Mouse (Mus musculus) gastrocnemius, adult 8-10 months (tissue): ENCODE measurements around the gene Cabp4. TPM values are rescaled to one million over a fixed set of nuclear protein-coding genes. Genes with fewer than 3 reads are reported as not detected.

Experiments used
- DNase-seq, 2 experiments: peaks; one replicate each; pipeline ENCODE4 v3.0.0; 2022; ENCODE audit warnings: low spot score in 2 of 2
- total RNA-seq, 4 experiments: library from RNA; stranded (reverse); gene quantifications; 2 replicates each; pipeline ENCODE4 v1.2.4; 2022

Cabp4 gene
- not detected for total RNA-seq

DNA sequence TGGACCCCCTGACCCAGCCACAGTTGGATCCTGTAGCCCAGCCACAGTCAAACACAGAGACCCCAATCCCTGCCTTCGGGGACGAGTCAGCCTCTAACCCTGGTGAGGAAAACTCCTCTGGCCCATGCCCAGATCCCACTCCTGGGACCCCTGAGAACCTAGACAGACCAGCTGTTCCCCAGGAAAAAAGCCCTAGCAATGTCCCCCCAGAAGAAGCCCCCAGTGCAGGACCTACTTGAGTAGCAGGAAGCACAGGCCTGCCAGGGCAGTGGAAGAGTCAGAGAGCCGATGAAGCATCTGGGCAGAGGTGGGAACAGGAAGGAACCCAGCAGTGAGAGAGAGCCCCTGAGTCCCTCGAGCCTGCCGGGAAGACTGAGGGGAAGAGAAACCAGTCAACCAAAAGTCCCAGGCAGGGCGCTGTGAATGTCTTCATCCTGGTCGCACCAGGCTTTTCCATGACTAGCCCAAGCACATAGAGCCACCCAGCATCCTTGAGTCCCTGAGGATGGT is at the start of gene Cabp4:
Cabp4 (minus strand) TSS at position 275 of the 510 bp plus-strand sequence.
- no peak for DNase-seq

DNA sequence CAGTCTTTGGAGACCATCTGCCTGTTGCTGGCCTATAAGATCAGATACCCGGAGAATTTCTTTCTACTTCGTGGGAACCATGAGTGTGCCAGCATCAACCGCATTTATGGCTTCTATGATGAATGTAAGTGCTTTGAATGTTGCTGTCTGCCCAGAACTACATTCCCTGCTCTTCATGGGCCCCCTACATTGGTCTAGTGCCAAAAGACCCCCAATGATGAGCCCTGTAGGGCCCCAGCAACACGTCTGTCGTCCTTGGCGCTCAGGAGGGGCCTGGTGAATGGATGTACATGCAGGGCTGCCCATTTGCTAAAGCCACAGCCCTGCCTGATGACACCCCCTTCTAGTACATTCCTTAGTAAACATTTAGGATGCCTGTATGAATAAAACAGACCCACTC is 49.3 kb upstream of the Cabp4 start:
- DNase-seq, result no peak

DNA sequence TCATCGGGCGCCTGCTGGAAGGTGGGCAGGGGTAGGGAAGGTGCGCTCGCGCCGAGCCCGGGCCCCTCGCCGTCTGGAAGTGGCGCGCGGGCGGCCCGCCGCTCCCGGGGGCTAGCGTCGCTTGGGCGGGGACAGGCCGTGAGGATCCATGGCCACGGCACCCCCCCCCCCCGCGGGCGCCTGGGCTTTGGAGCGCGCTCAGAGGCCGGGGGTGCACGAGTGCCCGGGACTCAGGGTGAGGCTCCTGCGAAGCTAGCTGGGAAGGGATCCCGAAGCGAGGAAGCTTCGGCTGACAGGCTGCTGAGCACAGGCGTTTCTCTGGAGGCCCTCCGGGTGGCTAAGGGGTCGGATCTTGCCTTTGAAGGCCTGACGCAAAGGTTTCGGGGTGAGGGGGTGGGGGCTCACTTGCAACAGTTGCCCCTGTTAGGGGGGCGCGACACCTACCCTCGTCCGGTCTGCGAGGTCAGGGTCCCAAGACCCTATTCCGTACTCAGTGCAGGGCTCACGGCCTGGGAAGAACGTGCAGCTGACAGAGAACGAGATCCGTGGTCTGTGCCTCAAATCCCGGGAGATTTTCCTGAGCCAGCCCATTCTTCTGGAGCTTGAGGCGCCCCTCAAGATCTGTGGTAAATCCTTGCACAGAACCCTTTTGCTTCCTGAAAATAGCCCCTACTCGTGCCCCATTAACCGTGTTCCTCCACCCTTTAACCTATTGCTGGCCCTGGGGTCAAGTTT is 48.6 kb upstream of the Cabp4 start:
- DNase-seq, result no peak

- peak; percentile 86 to 92 for DNase-seq
Measured at GRCm38 (mm10) chr19:4191528-4192250, 47.9 kb upstream of the Cabp4 start, which contains the start of gene Ppp1ca. Gene Ppp1ca, plus strand, starts transcription at chr19:4192065.

DNA sequence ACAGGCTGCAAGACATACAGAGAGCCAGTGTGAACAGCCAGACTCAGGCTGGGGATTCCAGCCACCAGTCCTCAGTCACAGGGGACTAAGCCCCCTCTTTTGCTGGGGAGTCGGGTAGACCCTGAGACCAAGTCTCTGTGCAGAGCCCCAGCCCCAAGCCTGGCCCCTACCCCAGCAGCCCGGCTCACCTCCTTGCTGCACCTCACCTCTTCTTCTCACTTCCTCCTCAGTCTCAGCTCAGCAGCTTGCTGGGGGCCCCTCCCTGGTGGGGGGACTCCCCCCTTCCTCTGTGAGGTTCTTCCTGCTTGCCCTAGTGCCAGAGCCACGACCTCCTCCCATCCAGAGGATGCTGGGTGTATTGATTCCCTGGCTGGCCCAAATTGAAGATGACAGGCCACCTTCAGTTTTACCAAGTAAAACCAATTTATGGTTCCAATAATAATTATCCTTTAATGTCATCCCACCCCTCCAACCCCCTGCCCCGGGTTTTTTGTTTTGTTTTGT is 47.0 kb upstream of the Cabp4 start, which contains the start of gene Tbc1d10c:
Tbc1d10c (minus strand) TSS at position 454 of the 504 bp plus-strand sequence.
- DNase-seq, result no peak

- DNase-seq, result no peak
Measured at GRCm38 (mm10) chr19:4189051-4189620, 45.3 kb upstream of the Cabp4 start.

DNA sequence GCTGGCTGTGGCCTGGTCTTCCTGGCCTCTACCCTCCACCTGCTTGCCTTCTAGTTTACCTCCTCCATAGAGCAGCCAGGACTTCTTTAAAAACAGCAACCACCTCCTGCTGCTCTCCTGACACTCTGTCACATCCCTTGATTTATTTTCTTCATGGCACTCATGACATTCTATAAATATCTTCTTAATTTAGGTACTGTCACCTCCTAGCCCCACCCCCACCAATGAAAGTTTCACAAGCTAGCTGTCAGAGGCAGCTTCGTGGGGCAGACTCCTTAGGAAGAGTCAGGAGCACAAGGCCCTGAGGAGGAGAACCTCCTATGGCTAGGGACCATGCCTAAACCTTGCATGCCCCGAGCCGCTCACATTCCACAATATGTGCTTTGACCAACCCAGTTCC is 43.5 kb upstream of the Cabp4 start:
- DNase-seq, result peak; percentile 41 to 49

DNA sequence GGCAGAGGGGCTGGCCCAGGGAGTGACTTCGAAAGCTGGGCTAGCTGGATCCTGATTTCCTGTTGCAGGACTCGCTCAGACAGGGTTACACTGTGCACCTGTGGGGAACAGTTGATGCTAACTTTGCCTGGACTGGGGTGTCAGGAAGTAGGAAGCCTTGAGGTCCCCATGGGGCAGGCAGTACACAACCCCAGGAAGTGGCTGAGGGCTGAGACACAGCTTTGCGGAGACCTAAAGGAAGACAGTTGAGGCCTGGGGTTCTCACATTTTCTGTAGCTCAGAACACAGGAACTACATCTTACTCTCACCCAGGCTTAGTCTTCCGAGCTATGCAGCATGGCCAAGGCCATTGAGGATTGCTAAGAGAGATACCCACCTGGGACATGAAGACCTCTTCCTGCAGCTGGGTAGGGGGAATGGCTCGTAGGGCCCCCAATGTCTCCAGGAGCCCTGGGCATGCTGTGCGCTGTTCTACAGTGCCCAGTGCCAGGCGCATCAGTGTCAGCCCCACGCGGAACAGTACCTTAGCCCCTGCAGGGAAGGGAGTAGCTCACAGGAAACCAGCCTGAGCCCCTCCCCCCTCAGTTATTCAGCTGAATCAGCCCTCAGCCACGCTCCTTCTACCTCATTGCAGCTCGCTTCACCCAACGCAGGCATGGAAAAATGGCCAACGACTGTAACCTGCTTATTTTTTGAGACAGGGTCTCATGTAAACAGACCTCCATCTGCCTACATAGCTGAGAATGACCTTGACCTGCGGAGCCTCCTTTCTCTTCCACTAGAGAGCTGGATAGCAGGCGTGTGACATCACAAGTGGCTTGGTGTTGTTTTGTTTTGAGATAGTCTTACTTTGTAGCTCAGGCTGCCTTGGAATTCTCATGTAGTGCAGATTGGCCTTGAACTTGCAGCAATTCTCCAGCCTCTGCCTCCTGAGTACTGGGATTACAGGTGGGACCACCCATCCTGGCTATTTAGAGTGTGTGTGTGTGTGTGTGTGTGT is 41.4 kb upstream of the Cabp4 start:
- no peak for DNase-seq

DNA sequence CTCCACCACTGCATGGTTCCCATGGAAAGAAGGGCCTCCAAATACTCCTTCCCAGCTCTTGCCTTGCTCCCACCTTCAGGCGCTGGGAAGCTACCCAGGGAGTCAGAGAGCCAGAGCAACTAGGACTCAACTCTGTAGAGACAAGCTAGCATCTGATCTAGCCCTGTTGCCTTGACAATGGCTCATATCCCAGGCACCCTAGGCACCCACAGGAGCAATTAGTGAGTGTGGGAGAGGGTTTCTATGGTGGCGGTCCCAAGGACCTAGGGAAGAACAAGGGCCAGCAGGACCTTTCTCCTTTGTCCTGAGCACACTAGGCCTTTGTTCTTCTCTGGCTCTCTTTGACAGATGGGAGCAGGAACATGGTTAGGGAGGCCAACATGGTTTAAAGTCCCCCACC is 39.9 kb upstream of the Cabp4 start:
- no peak for DNase-seq

DNA sequence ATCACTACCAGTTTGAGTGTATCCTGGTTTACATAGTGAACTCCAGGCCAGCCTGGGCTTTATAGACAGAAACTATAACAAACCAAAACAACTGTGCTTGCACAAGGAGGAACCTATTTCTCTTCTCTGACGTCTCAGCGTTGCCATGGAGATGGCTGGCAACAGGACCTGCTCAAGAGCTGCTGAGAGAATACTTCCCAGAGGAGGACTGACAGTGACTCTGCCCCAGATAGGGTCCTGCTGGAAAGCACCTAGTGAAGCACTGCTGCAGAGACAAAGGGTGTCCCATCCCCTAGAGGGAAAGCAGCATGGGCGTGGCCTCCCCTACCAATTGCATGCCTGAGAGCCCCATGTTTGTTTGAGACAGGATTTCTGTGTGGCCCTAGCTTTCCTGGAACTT is 38.1 kb upstream of the Cabp4 start:
- no peak for DNase-seq

DNA sequence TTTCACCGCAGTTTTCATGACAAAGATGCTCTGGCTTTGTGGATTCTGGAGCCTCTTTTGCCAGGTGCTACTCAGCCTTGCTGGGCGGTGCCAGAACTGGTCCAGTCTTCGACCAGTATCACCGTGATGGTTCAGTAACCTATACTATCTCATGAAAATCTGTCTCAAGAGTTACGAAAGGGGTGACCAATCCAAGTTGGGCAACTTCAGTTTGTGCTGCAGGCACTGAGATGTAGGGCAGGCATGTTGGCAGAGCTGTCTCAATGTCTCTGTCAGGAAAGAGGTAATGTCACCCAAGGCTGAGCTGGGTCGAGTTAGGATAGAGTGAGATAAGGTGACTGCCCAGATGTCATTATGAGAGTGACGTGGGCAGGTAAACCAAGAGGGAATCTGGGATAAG is 36.6 kb upstream of the Cabp4 start:
- no peak for DNase-seq

GRCm38 (mm10) chr19:4175368-4175947 is 31.6 kb upstream of the Cabp4 start, which contains the start of gene Carns1:
Gene Carns1, minus strand, starts transcription at chr19:4175479.
- peak; percentile 53 to 65 for DNase-seq

DNA sequence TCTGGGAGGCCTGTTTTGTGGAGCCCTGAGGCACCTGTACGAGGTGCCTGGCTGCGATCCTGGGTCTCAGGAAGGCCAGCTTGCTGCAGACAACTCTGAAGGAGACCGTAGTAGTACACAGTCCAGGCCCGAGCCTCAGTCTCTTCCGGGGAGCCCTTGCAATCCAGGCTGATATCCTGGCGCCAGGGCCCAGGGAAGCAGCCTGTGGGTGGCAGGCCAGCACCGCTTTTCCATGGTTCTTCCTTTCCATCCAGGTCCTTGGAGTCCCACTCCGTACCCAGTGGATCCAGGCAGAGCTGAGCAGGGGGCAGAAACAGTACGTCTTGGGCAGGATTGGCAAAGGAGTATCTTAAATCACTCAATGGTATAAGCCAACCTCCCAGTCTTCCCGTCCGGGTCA is 29.1 kb upstream of the Cabp4 start:
- DNase-seq, result no peak

GRCm38 (mm10) chr19:4171393-4172290 is 27.8 kb upstream of the Cabp4 start:
- DNase-seq, result peak; percentile 48 to 67

- DNase-seq, result peak in 1 of 2 experiments; percentile 46
Measured at GRCm38 (mm10) chr19:4170723-4171392, 27.0 kb upstream of the Cabp4 start.

DNA sequence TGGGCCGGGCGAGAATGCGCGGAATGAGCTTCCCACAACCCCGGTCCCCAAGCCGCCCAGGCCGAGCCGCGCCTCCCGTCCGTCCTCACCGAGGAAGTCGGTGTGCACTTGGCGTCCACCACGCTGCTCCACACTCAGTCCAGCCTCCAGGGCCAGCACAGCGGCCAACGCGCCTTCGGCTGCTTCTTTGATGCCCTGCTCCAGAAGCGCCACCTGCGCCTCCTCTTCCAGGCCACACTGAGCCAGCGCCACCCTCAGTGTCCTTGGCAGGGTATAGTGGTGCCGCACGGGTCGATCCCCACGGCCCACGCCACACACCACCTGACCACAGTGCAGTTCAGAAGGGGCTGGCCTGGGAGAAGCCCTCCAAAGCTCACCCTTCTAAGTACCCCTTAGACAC is 26.0 kb upstream of the Cabp4 start:
- peak; percentile 34 to 59 for DNase-seq

- DNase-seq, result peak; percentile 99
Measured at GRCm38 (mm10) chr19:4169378-4169784, 25.5 kb upstream of the Cabp4 start.

DNA sequence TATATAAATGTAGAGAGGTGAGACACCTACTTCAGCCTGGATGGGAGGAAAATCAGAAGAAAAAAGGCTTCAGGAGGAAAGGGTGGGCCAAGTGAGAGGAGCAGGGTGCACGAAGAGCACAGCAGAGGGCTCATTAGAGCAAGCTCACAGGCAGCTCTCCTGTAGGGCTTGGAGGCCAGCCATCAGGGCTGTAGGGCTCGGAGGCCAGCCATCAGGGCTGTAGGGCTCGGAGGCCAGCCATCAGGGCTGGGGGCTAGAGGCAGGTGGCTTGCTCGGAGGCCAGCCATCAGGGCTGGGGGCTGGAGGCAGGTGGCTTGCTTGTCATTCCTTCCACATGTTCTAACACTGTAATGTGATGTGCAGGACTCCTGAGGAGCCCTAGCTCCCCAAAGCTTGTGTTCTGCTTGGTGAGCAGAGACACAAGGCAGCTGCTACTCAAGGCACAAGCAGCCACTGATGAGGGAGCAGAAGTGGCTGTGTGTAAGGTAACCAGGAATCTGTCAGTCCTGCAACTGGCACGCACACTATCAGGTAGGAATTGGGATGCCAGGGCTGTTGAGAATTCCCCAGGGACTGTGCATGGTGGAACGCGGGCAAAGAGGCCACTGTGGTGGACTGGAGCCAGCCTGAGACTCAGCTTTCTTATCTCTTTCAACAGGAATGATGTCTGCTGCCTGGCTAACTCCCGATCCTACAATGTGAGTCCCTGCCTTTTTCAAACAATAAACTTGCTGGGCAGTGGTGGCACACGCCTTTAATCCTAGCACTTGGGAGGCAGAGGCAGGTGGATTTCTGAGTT is 23.0 kb upstream of the Cabp4 start:
- no peak for DNase-seq
